Mouse (Mus musculus) brain, embryonic 14.5 days (tissue): Measurements from ENCODE around the gene Rgl3. TPM values are rescaled to one million over a fixed set of nuclear protein-coding genes. Genes with fewer than 3 reads are reported as not detected.
A peak's percentile ranks its signal among the peaks of the same experiment; 100 is the strongest.

Experiments used
- DNase-seq: peaks from one replicate; pipeline ENCODE4 v3.0.0-alpha.2; 2011; ENCODE audit warnings: low read depth
- CTCF ChIP-seq: fragments of 200-500 bp; IDR thresholded peaks from 2 replicates; pipeline ENCODE4 v1.5.1; 2012; ENCODE audit warnings: inconsistent platforms, mild to moderate bottlenecking, moderate library complexity, borderline replicate concordance; ENCODE audit not compliant: insufficient read depth, insufficient read length; ENCODE audit errors: extremely low read depth
- POLR2A ChIP-seq: fragments of 200-500 bp; IDR thresholded peaks from 2 replicates; pipeline ENCODE4 v1.6.1; 2012; ENCODE audit warnings: mild to moderate bottlenecking, inconsistent platforms, borderline replicate concordance; ENCODE audit not compliant: poor library complexity, insufficient read depth, insufficient read length, severe bottlenecking; ENCODE audit errors: extremely low read depth
- polyA plus RNA-seq: library from polyadenylated mRNA; depleted of rRNA; stranded (reverse); fragments of >200 nt; gene quantifications from 2 replicates; pipeline ENCODE4 v1.2.3, GENCODE M21; 2012

The Rgl3 gene
- polyA plus RNA-seq, 1 experiment, result 1.8 TPM

GRCm38 (mm10) chr9:22000296-22000695 lies 11.1 kb upstream of the Rgl3 start:
- no peak for TF ChIP-seq CTCF
- TF ChIP-seq POLR2A, result no peak
- DNase-seq, result no peak

GRCm38 (mm10) chr9:21996178-21996867 lies 7.1 kb upstream of the Rgl3 start:
- TF ChIP-seq CTCF, result no peak
- no peak for TF ChIP-seq POLR2A
- DNase-seq, result no peak

DNA sequence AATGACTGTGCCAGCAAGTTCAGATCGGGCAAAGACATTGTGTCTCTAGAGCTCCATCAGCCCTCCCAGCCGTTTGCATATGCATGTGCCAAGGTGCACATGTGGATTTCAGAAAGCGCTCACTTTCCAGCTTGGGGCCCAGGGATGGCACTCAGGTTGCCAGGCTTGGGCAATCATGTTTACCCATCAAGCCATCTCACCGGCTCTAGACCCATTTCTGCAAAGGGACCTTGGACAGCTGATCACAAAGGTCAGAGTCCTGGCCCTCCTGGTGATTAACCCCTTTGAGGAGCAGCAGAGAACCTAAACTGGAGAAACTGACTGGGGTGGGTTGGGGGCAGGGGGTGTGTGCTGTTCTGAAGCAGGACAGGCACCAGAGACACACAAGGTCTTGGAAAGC lies 3.0 kb upstream of the Rgl3 start:
- no peak for DNase-seq
- TF ChIP-seq POLR2A (no peak), CTCF (no peak)

DNA sequence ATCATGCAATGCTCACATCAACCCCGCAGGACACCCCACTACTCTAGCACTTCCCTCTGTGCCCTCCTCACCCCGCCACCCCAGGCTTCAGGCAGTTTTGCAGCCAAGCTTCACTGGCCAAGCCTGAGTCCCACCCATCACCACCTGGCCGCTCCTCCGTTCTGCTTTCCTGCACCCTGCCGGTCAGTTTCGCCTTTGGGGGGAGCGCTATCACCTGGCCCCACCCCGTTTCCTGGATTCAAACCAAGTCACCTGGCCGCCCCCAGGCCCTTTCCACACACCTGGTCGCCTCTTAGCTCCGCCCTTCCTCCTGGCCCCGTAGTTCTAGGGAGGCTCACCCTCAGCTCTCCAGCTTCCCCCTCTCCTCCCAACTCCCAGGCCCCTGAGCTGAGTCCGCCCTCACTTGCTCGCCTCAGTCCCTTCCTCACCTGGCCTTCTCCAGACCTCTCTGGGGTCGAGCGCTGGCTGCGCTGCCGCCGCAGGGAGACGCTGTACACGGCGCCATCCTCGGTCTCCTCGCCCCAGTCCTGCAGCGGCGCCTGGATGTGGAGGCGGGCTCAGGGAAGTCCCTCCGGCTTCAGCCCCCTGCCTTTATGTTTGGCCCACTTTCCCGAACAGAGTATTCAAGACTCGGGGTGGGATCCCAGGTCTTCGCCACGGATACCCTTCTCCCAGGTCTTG lies 685 bp downstream of the Rgl3 start:
- no peak for DNase-seq
- no peak for TF ChIP-seq CTCF
- TF ChIP-seq POLR2A, result no peak

GRCm38 (mm10) chr9:21987592-21988342 lies 1.5 kb downstream of the Rgl3 start:
- no peak for DNase-seq
- TF ChIP-seq POLR2A (no peak), CTCF (no peak)

DNA sequence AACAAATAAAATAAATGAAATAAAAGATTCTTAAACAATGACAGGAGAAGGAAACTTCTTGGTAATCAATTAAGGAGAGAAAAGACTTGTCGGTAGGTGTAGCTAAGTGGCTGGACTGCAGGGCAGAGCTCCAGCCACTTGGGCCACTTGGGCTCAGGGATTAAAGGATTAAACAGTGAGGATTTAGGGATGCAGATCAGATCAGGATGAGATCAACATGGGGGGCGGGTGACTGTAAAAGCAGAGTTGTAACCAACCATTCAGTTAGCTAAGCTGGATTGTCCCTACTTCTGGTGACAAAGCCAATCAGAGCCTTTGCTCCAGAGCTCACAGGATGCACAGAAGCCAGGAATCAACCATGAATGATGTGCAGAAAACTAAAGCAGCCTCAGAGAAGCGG lies 5.3 kb downstream of the Rgl3 start:
- peak; percentile 34 for DNase-seq

DNA sequence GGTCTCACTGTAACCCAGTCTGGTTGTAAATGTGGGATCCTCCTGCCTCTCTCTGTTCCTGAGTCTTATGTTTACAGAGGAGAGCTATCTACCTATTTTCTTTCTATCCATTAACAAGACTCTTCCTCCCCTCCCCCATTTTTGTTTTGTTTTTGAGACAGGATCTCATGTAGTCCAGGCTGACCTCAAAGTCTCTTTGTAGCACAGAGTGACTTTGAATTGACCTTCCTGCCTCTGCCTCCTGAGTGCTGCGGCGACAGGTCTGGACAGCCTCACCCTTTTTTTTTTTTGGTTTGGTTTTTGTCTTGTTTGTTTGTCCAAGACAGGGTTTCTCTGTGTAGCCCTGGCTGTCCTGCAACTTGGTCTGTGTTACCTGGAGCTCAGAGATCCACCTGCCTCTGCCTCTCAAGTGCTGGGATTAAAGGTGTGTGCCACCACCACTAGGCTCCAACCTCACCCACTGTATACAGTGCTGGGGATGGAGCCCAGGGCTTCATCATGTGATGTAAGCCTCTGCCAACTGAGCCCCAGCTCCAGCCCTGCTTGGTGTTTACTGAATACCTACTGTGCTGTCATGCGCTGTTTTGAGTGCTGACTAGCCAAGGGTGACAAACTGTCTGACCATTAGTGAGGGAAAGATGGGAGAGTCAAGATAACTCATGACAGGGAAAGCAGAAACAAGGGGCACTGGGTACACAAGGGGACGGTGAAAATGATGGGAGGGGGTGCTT lies 10.7 kb downstream of the Rgl3 start:
- TF ChIP-seq POLR2A, result no peak
- no peak for TF ChIP-seq CTCF
- no peak for DNase-seq

More for the DNA sequence above, 5.3 kb downstream of the Rgl3 start:
- TF ChIP-seq CTCF (no peak), POLR2A (no peak)

GRCm38 (mm10) chr9:21977972-21978371 lies 11.3 kb downstream of the Rgl3 start:
- TF ChIP-seq POLR2A (no peak), CTCF (peak; percentile 68)
- DNase-seq, result no peak

GRCm38 (mm10) chr9:21977331-21977730 lies 11.9 kb downstream of the Rgl3 start:
- no peak for TF ChIP-seq CTCF
- TF ChIP-seq POLR2A, result no peak
- peak; percentile 61 for DNase-seq

DNA sequence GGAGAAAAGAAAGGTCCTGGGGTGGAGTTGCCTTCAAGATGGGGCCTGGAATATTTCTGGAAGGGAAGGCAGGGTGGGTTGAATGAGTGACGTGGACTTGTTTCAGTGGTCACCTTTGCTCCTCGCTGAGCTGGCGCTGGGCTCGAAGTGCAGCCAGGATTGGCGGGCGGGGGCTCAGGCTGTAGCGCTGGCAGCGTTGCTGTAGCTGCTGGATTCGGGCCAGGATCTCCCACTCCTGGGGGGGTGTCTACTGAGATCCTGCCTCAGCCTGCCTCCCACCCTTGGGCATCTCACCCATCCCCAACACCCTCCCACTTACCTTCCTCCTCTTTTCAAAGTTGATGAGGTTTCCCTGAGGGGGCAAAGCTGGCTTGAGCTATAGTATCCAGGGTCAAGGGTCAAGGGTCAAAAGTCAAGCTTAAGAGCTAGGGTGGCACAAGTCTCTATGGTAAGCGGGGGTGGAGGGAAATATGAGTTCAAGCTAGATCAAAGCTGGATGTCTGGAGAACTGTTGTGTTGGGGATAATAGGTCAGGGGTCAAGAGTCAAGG lies 12.5 kb downstream of the Rgl3 start:
- TF ChIP-seq CTCF (no peak), POLR2A (no peak)
- peak; percentile 35 for DNase-seq
